Mouse (Mus musculus) lung, postnatal 36 days (tissue): ENCODE data around the gene Mrps24.

Experiments used
- DNase-seq: peaks from one replicate; pipeline ENCODE4 v3.0.0; 2022; ENCODE audit warnings: mixed read lengths

Gene Mrps24

DNA sequence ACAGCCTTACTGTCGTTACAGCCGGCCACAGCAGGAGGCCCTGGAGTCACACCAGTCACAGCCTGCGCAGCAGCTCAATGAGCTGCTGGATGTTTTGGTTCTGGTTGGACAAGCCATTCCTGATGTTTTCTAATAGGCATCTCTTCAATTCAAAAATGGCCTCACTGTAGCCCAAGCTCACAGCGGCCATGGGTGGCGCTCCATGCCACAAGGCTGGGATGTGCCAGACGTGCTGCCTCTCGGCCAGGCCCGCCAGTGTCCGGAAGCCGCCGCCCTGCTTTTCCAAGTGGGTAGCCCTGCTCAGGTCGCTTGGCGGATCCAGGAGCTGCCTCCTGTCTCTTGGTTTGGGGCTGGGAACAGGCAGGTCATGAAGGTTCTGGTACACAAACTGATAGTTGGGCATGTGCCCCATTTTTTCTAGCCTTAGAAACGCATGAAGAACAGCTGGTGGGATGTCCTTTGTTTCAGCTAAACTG, at the start of gene Mrps24:
Gene Mrps24 (minus strand): TSS at position 51 of the 476 bp plus-strand sequence.
- no peak for DNase-seq

- DNase-seq, result no peak
These were observed 47.1 kb upstream of the Mrps24 start for GRCm38 (mm10) chr11:5762633-5762982.

- DNase-seq, result peak; percentile 94
These were observed 46.5 kb upstream of the Mrps24 start, which contains the start of gene Urgcp for GRCm38 (mm10) chr11:5761820-5762632. TSS of gene Urgcp (minus strand) at chr11:5762376.

GRCm38 (mm10) chr11:5753755-5754154, 38.3 kb upstream of the Mrps24 start:
- no peak for DNase-seq

DNA sequence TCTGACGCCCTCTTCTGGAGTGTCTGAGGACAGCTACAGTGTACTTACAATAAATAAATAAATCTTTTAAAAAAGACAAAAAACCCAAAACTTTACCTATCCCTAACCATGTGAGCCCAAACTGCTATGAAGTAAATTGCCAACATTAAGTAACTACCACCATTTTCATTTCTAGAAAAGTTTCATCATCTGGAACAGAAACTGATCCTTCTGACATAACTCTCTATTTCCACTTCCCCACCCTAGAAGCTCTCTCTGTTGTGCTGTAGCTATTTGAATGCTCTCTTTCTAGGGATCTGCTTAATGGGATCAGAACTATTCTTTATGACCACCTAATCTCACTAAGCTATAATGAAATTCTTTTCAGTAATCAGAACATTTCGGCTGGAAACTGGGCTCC, 29.5 kb upstream of the Mrps24 start:
- no peak for DNase-seq

DNA sequence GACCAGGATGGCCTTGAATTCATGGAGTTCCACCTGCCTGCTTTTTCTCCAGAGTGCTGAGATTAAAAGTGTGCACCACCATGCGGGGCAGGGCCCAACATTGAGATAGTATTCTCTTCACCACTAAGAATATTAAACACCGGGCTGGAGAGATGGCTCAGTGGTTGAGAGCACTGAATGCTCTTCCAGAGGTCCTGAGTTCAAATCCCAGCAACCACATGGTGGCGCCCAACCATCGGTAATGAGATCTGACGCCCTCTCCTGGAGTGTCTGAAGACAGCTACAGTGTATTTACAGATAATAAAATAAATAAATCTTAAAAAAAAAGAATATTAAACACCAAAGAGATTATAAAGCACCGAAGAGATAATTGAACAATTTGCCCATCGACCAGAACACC, 26.6 kb upstream of the Mrps24 start:
- DNase-seq, result peak; percentile 70

DNA sequence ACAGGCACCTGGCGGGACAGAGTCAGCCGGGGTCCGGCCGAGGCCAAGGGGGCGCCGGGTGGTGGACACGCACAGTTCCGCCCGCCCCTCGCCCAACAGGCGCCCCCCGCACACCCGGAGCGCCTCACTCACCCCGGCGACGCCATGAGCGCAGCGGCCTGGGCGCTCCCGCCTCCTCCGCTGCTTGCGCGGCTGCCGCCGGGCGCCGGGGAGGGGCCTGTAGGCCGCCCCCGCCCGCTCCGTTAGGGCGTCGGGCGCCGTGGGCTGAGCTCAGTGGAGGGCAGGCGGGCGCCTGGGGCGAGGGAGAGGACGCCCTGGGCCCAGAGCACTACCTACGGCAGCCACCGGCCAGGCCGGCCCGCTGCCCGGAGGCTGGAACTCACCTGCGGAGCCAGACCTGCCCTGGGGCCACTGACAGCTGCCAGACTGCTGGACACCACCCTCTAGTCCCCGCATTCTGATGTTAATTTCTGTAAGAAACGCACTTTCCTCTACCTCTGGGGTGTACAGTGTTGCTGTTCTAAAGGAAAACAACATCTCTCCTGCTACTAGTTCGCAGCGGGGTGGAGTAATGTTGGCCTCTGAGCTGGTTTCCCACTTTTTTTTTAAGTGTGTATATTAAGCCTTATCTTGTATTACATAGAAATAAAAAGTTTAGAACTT, 25.6 kb upstream of the Mrps24 start:
- peak; percentile 85 for DNase-seq

DNA sequence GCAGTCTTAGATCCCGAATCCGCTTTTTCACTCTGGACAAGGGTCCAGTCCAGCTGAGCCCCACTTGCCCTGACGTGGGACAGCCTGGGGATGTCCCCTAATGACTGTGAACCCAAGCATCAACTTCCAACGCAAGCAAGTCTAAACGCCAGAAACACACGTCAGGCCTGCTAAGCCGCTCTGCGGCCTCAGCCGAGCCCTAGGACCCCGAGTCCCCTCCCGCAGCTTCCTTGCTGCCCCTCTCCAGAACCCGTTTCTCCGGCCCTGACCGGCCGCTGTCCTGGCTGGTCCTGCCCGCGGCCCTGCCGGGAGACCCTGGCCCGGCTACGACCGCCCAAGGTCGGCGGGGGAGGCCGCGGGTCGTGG, 25.1 kb upstream of the Mrps24 start:
- no peak for DNase-seq

- DNase-seq, result no peak
These were observed 24.4 kb upstream of the Mrps24 start for GRCm38 (mm10) chr11:5739846-5740245.

GRCm38 (mm10) chr11:5738888-5739632, 23.6 kb upstream of the Mrps24 start:
- DNase-seq, result no peak

DNA sequence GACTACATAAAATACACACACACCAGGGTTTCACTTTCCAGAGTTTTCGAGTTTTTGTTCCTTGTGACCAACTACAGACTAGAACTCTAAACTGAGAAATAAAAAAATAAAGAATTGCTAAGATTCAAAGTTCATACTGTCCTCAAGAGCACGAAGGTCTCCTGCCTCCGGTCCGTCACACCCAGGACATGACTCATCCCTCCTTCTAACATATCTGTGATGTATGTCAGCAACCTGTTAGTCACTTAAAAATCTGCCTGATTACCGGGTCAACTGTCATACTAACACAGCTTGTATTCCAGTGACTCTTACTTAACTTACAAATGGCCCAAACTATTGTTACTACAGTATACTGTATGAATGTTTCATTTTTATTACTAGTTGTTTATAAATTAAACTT, 21.7 kb upstream of the Mrps24 start:
- DNase-seq, result no peak

- DNase-seq, result peak; percentile 37
These were observed 18.8 kb upstream of the Mrps24 start for GRCm38 (mm10) chr11:5734323-5734722.

DNA sequence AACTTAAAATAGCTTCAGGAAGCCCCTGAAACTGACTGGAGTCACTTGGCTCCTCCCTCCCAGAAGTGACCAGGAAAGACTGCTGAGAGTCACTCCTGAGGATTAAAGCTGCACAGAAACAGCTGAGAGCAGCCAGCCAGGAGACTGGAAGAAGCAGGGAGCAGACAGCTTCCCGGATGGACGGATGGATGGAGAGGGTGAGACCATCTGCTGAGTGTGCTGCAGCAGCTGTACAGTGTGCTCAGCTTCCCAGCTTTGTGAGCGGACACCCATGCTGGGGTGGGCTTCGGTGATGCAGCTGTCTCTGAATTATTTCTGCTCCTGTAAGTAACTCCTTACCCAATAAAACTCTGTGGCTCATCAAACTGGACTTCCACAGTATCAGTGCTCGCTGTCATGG, 16.9 kb upstream of the Mrps24 start:
- DNase-seq, result no peak

GRCm38 (mm10) chr11:5729582-5729981, 14.1 kb upstream of the Mrps24 start:
- DNase-seq, result no peak

DNA sequence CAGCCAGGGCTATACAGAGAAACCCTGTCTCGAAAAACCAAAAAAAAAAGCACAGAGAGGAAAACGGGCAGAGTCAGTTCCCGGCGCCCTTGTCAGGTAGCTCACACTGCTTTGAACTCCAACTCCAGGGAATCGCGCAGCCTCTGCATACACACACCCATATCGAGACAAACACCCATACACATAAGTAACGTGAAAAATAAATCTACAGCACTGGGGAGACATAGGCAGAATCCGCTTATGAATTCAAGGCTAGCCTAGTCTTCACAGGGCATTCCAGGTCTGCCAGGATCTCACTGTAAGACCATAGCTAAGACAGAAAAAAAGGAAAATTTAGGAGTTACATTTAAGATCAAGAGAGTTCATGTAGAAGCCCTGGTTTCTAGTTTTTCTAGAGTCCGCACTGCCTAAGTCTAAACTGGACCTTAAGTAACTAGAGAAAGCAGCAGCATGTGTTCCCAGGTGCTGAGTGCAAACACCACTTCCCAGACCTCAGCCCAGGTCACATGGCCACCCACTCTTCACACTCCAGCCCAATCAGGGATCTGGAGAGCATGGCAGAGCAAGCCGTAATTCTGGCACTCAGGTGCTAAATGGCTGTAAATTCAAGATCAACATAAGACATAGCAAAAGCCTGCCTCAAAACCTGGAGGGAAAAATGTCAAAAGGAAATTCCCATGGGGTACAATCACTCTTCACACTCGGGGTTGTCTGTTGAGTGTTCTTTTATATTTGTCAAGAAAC, 3.3 kb upstream of the Mrps24 start:
- DNase-seq, result peak; percentile 36

GRCm38 (mm10) chr11:5716938-5717705, 1.6 kb upstream of the Mrps24 start:
- peak; percentile 67 for DNase-seq

DNA sequence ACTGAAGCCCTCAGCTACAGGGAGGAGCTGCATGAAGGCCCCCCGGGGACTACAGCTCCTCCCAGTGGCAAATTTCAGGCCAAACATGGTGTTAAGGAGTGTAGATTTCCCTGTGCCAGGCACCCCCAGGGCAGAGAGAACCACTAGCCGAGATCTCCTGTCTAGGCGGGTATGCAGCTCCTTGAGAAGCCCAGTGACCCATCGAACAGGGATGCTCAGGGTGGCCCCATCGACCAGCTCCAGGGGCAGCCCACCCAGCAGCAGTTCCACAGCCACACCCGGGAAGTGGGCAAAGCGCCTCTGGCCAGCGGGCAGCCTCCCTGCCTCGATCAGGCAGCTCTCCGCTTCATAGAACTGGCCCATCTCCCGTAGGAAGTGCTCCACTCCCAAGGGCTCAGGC, 766 bp upstream of the Mrps24 start:
- no peak for DNase-seq

GRCm38 (mm10) chr11:5715179-5715578, 301 bp downstream of the Mrps24 start:
- no peak for DNase-seq

DNA sequence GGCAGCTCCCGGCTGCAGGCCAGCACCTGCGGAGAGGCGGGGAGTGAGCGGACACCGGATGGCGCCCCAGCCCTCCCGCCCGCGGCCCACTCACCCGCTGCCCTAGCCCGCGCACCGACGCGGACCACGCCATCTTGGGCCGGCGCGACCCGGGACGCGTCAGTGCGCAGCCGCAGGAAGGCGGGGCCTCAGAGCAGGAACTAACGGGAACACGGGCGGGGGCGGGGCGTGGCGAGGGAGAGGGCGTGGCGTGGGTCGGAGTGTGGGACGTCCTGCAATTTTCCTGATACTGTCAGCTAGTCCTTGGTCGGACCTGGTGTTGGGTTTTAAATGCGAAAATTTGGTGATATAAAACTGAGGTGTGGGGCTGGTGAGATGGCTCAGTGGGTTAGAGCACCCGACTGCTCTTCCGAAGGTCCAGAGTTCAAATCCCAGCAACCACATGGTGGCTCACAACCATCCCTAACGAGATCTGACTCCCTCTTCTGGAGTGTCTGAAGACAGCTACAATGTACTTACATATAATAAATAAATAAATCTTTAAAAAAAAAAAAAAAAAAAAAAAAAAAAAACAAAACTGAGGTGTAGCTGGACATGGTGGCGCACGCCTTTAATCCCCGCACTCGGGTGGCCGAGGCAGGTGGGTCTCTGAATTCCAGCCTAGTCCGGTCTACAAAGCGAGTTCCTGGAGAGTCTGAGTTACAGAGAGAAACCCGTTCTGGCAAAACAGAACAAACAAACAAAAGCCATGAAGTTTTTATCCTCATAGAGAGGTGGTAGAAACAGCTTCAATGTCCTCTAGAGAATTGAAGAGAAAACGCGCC, 7.7 kb downstream of the Mrps24 start:
- peak; percentile 94 for DNase-seq

GRCm38 (mm10) chr11:5706874-5707529, 8.5 kb downstream of the Mrps24 start:
- peak; percentile 22 for DNase-seq

GRCm38 (mm10) chr11:5705972-5706371, 9.5 kb downstream of the Mrps24 start:
- DNase-seq, result no peak
